Mouse (Mus musculus): ENCODE data around the gene Olfr1425. TPM values are rescaled to one million over a fixed set of nuclear protein-coding genes. Genes with fewer than 3 reads are reported as not detected.
"Not testable (repeated sequence)": the region's sequence is repeated elsewhere in the genome, so short reads cannot be mapped to it uniquely, and the experiment has no call there.

Olfr1425 gene
- not detected in 2 replicates for polyA plus RNA-seq (2015; fragmentation: Nextera tagmentation; extraction: Ambion mirVana)

DNA sequence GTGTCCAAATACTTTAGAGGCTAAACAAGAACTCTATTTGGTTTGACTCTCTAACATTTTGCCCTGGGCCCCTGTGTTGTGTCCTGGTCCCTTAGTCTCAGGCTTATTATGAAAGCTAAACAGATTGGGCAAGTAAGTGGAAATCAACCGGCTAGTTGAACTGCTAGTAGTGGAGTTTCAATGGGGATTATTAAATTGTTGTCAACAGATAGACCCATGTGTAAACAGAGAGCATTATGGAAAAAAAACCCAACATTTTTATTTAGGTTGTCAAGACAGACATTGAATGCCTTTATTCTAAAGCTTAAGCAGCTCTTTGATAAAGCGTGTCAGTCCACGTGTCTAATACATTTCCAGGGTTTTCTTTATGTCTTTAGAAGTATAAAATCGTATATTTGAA is at the start of gene Olfr1425:
Gene Olfr1425, minus strand, starts transcription at position 101 of the 400 bp plus-strand sequence.
- H3K9me3 ChIP-seq; H3K27ac ChIP-seq (replicated peaks); H3K36me3 ChIP-seq; H3K9ac ChIP-seq (replicated peaks); H3K4me2 ChIP-seq (replicated peaks); ATAC-seq (replicated peaks); H3K4me3 ChIP-seq; H3K27me3 ChIP-seq; H3K4me1 ChIP-seq: not testable (repeated sequence)
- 82% methylated on average over 4 of the region's 4 CpGs for WGBS

DNA sequence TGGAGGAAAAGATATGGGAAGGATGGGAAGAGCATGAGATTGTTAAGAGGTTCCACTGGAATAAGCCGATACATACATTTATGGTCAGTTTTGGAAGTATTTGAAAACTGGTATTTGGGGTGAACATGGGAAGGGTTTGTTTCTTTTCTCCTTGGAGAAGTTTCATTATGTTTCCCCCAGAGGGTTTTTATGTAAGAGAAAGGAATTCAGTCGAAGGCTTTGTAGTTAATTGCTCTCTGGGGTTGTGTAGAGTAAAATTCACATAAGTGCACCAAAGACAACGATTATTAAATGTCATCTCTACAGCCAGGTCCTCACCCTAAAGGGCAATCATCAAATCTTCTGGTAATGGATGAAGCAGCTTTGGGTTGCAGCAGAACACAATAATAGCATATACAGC is 45.6 kb upstream of the Olfr1425 start, which contains the start of gene Olfr76:
Gene Olfr76, minus strand, starts transcription at position 101 of the 400 bp plus-strand sequence.
- 77% methylated on average over 3 of the region's 3 CpGs for WGBS
- no peak within 1 kb of the TSS for H3K27ac ChIP-seq (replicated peaks)
- H3K9me3 ChIP-seq: no peaks in the 10 kb centered on the region
- H3K4me2 ChIP-seq (replicated peaks): no peak within 1 kb of the TSS
- no peaks in the 10 kb centered on the region for H3K36me3 ChIP-seq
- H3K4me3 ChIP-seq: no peak within 1 kb of the TSS
- no peak within 1 kb of the TSS for H3K9ac ChIP-seq (replicated peaks)
- H3K4me1 ChIP-seq: no peaks in the 10 kb centered on the region
- ATAC-seq (replicated peaks): no peak
- no peaks in the 10 kb centered on the region for H3K27me3 ChIP-seq

DNA sequence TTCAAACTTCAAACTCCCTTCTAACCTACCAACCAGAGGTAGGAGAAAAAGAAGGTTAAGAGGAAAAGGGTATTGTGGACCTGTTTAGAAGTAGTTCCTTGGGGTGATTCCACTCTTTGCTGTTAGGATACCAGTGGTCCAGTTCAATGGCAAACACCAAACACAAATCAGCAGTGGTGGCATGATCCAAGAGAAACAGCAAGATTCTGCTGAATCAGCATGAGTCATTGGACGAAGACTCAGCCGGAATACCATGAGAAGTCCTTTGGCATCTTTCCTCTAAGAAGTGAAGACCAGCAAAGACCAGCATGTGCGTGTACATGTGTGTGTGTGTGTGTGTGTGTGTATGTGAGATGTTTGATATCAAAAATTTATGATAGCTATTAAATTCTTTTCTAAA is 38.9 kb upstream of the Olfr1425 start:
- Histone ChIP-seq H3K9ac (replicated peaks) (no peak overlapping the region), H3K9me3 (no peaks in the 10 kb centered on the region), H3K4me1 (no peaks in the 10 kb centered on the region), H3K4me3 (no peak overlapping the region), H3K4me2 (replicated peaks) (no peak overlapping the region), H3K36me3 (no peaks in the 10 kb centered on the region), H3K27me3 (no peaks in the 10 kb centered on the region), H3K27ac (replicated peaks) (no peak overlapping the region)
- no peak for ATAC-seq (replicated peaks)
- WGBS: 93% methylated on average over 3 of the region's 3 CpGs

DNA sequence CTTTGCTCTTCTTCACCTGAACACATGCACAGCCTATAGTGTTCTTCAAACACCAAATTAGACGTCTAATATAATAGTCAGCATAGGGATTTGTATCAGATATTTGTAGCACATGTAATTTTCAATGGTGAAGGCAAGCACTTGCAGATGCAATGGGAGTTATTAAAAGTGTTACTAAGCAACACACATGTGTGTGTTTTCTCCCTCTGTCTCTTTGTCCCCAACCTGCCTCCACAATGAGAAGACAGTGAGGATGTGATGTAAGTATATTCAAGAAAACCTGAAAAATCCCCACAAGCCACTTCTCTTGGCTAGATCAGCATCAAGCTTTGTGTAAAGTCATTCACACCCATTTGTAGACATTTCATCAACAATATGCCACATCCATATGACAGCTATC is 38.3 kb upstream of the Olfr1425 start, which contains the start of gene Olfr1428:
Gene Olfr1428, minus strand, starts transcription at position 101 of the 400 bp plus-strand sequence.
- H3K4me1 ChIP-seq: no peaks in the 10 kb centered on the region
- no peak for ATAC-seq (replicated peaks)
- WGBS: 73% methylated on average over 1 of the region's 1 CpGs

DNA sequence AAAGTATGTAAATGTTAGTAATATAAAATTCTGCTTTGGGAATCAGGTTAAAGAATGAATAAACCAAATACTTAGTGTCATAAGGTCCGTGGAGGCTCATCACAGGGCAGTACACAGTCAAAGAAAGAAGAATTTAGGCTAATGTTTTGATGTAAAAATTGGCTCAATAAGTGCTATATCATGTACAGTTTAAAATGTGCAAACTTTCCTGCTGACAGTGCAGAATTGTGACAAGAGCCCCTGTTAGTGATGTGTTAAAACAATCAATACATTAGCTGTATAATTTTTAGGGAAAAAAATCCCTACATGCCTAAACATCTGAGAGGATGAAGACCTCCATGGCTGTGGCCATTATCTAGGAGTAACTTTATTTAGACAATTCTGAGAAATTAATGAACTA is 36.3 kb upstream of the Olfr1425 start:
- H3K27ac ChIP-seq (replicated peaks): no peak overlapping the region
- no peak overlapping the region for H3K9ac ChIP-seq (replicated peaks)
- no peaks in the 10 kb centered on the region for H3K9me3 ChIP-seq
- no peak overlapping the region for H3K4me2 ChIP-seq (replicated peaks)
- H3K4me3 ChIP-seq: no peak overlapping the region
- H3K36me3 ChIP-seq: no peaks in the 10 kb centered on the region
- H3K4me1 ChIP-seq: no peaks in the 10 kb centered on the region
- WGBS: 68% methylated on average over 1 of the region's 1 CpGs
- no peak for ATAC-seq (replicated peaks)
- H3K27me3 ChIP-seq: no peaks in the 10 kb centered on the region

More for the DNA sequence above, 38.3 kb upstream of the Olfr1425 start, which contains the start of gene Olfr1428:
- Histone ChIP-seq H3K27me3 (no peaks in the 10 kb centered on the region), H3K27ac (replicated peaks) (no peak within 1 kb of the TSS), H3K4me2 (replicated peaks) (no peak within 1 kb of the TSS), H3K9ac (replicated peaks) (no peak within 1 kb of the TSS), H3K9me3 (no peaks in the 10 kb centered on the region), H3K4me3 (no peak within 1 kb of the TSS), H3K36me3 (no peaks in the 10 kb centered on the region)

DNA sequence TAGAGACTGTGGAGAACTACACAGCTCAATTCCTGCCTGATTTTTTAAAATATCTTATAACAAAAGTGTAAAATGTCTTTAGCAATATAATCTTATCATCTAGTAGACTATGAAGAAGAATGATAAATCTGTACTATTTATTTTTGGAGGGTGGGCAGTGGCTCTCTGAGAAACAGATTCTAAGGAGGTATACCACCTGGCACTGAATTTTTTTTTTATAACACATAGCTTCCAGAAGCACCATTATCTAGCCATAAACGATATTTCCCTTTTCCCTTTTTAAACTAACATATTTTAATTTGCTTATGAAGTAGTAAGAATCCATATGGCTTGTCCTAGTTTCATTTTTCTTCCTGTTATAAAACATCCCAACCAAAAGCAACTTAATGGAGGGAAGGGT is 27.0 kb upstream of the Olfr1425 start:
- Histone ChIP-seq H3K27me3 (no peaks in the 10 kb centered on the region), H3K36me3 (no peaks in the 10 kb centered on the region), H3K27ac (replicated peaks) (no peak overlapping the region), H3K4me2 (replicated peaks) (no peak overlapping the region), H3K4me3 (no peak overlapping the region), H3K4me1 (no peaks in the 10 kb centered on the region), H3K9me3 (no peaks in the 10 kb centered on the region), H3K9ac (replicated peaks) (no peak overlapping the region)
- WGBS: 66% methylated on average over 1 of the region's 1 CpGs
- no peak for ATAC-seq (replicated peaks)

DNA sequence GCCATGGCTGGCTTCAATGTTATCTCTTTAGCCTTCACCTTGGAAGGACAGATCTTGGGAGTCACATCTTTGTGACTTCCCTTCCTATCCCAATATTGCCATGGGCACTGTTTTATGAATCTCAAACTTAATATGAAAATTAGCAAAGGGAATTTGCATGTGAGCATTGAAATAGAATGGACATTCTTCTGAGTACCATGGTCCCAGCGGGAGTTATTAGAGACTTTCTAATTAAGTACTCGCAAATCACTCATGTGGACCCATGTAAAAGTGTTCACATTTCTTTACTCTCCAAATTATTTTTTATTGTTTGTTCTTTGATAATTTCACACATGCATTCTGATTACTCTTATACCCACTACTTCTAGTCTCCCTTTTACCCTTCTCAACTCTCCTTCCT is 25.7 kb upstream of the Olfr1425 start, which contains the start of gene Olfr1427:
Gene Olfr1427, minus strand, starts transcription at position 101 of the 400 bp plus-strand sequence.
- Histone ChIP-seq H3K27me3 (no peaks in the 10 kb centered on the region), H3K4me3 (no peak within 1 kb of the TSS), H3K4me1 (no peaks in the 10 kb centered on the region), H3K9me3 (no peaks in the 10 kb centered on the region), H3K9ac (replicated peaks) (no peak within 1 kb of the TSS), H3K27ac (replicated peaks) (no peak within 1 kb of the TSS), H3K4me2 (replicated peaks) (no peak within 1 kb of the TSS), H3K36me3 (no peaks in the 10 kb centered on the region)
- 92% methylated on average over 2 of the region's 2 CpGs for WGBS
- no peak for ATAC-seq (replicated peaks)

DNA sequence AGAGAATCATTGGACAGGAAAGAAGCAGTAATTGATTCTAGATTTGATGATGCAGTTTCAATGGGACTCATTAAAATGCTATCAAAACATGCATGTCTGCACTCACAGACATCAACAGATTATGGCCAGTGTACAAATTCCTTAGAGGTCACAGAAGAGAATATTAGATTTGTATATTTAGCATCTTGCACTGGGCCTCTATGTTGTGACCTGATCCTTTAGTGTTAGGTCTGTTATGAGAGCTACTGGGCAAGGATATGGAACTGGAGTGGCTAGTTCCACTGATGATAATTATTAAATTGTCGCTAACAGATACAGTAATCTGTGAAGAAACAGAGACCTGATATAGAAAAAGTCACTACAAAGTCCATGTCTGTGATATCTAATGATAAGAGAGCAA is 14.4 kb upstream of the Olfr1425 start, which contains the start of gene Olfr1426:
Gene Olfr1426, minus strand, starts transcription at position 101 of the 400 bp plus-strand sequence.
- Histone ChIP-seq H3K4me1 (no peaks in the 10 kb centered on the region), H3K4me3 (no peak within 1 kb of the TSS), H3K27ac (replicated peaks) (no peak within 1 kb of the TSS), H3K9ac (replicated peaks) (no peak within 1 kb of the TSS), H3K4me2 (replicated peaks) (no peak within 1 kb of the TSS), H3K27me3 (no peaks in the 10 kb centered on the region), H3K9me3 (no peaks in the 10 kb centered on the region), H3K36me3 (no peaks in the 10 kb centered on the region)
- WGBS: 83% methylated on average over 1 of the region's 1 CpGs
- no peak for ATAC-seq (replicated peaks)

DNA sequence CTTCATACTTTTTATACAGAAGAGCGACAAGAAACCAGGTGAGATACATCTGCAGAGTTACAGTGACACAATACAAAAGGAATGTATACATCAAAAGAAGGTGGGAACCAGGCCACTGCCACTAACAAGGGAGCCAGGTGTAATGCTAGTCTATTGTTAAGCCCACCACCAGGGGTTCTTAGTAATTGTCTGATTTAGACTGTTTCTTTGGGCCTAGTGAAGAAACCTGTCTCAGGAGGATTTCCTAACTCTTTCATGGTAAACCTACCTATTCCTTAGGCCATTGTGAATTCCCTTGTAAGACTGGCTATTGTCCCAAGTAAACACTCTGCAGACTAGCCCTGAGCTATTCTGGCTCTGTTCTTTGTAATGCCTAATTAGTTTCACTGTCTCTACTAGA is 8.0 kb downstream of the Olfr1425 start:
- not testable (repeated sequence) for H3K4me2 ChIP-seq (replicated peaks); H3K27me3 ChIP-seq; H3K4me1 ChIP-seq; ATAC-seq (replicated peaks); H3K27ac ChIP-seq (replicated peaks); H3K4me3 ChIP-seq; H3K36me3 ChIP-seq; H3K9ac ChIP-seq (replicated peaks); H3K9me3 ChIP-seq
- 78% methylated on average over 1 of the region's 1 CpGs for WGBS

DNA sequence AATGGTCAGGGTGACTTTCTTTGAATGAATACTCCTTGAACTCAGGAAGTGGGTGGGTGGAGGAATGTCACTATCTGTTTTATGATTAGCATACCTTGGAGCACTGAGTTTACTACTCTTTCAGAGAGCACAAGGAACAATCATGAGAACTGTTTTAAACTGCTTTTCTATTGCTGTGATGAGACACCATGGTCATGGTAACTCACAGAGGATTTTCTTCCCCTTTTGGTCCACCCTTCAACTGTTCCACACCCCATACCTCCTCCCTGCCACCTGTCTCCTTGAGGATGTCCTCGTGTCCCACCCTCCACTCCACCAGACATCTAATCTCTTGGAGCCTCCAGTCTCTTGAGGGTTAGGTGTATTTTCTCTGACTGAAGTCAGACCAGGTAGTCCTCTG is 9.7 kb downstream of the Olfr1425 start:
- WGBS: 58% methylated on average over 1 of the region's 1 CpGs
- not testable (repeated sequence) for H3K4me1 ChIP-seq; H3K27ac ChIP-seq (replicated peaks); H3K9ac ChIP-seq (replicated peaks); H3K4me3 ChIP-seq; H3K27me3 ChIP-seq; H3K9me3 ChIP-seq; H3K36me3 ChIP-seq; ATAC-seq (replicated peaks); H3K4me2 ChIP-seq (replicated peaks)

DNA sequence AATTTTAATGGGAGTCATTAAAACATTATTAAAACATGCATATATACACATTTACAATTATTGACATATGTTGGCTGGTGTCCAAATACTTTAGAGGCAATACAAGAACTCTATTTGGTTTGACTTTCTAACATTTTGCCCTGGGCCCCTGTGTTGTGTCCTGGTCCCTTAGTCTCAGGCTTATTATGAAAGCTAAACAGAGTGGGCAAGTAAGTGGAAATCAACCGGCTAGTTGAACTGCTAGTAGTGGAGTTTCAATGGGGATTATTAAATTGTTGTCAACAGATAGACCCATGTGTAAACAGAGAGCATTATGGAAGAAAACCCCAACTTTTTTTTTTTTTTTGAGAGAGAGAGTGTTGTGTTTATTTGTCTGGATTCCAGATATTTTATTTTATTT is 14.9 kb downstream of the Olfr1425 start, which contains the start of gene Olfr1424:
Gene Olfr1424, minus strand, starts transcription at position 101 of the 400 bp plus-strand sequence.
- H3K4me1 ChIP-seq; H3K27me3 ChIP-seq; H3K4me3 ChIP-seq; H3K27ac ChIP-seq (replicated peaks); H3K4me2 ChIP-seq (replicated peaks); H3K9me3 ChIP-seq; H3K36me3 ChIP-seq; H3K9ac ChIP-seq (replicated peaks); ATAC-seq (replicated peaks): not testable (repeated sequence)
- 83% methylated on average over 1 of the region's 1 CpGs for WGBS

DNA sequence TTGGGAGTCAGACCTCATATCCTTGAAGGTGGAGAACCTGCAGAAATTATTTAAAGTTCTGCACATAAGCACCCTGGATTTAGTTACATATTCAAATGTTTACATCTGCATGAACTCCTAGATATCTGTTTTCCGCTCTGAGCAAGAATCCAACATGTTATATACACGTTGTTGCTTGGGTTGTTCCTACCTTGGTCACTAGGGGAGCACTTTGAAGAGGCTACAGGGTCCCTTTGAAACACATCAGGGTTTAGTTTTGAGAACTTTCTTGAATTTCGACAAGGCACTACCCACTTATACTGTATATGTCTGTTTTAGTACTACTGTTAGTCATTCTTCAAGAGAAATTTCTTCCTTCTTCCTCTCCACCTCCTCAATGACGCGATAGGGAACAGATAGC is 34.4 kb downstream of the Olfr1425 start:
- Histone ChIP-seq H3K9me3 (no peaks in the 10 kb centered on the region), H3K36me3 (no peaks in the 10 kb centered on the region), H3K4me1 (no peaks in the 10 kb centered on the region), H3K4me3 (no peak overlapping the region), H3K4me2 (replicated peaks) (no peak overlapping the region), H3K27me3 (no peaks in the 10 kb centered on the region), H3K27ac (replicated peaks) (no peak overlapping the region), H3K9ac (replicated peaks) (no peak overlapping the region)
- no peak for ATAC-seq (replicated peaks)
- WGBS: 88% methylated on average over 5 of the region's 5 CpGs

DNA sequence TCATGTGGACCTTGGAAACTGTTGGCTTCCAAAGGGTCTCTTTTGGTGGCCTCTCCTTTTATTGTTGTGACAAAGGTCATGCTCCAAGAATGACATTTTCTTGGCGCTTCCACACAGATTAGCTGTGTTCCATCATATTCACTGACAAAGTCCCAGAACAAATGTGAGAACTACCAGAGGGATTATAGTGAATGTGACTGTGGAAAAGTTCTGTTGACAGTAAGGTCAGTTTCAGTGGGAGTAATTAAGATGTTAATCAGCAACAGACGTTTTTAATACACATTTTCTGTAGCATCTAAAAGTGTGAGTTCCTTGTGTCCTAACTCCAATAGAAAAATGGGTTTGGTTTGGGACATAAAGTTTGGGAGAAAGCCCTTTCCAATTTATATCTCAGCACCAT is 36.3 kb downstream of the Olfr1425 start, which contains the start of gene Olfr1423:
Gene Olfr1423, minus strand, starts transcription at position 101 of the 400 bp plus-strand sequence.
- no peak for ATAC-seq (replicated peaks)
- 81% methylated on average over 2 of the region's 2 CpGs for WGBS

More for the DNA sequence above, 36.3 kb downstream of the Olfr1425 start, which contains the start of gene Olfr1423:
- Histone ChIP-seq H3K4me2 (replicated peaks) (no peak within 1 kb of the TSS), H3K9me3 (no peaks in the 10 kb centered on the region), H3K4me1 (no peaks in the 10 kb centered on the region), H3K4me3 (no peak within 1 kb of the TSS), H3K27ac (replicated peaks) (no peak within 1 kb of the TSS), H3K36me3 (no peaks in the 10 kb centered on the region), H3K9ac (replicated peaks) (no peak within 1 kb of the TSS), H3K27me3 (no peaks in the 10 kb centered on the region)

Measured in forebrain, embryonic 15.5 days (tissue).